Mouse (Mus musculus): ENCODE measurements around the gene Tubb4b. TPM values are rescaled to one million over a fixed set of nuclear protein-coding genes. Genes with fewer than 3 reads are reported as not detected.

Tubb4b gene
- 100 to 1,000 TPM; 317 to 329 TPM for total RNA-seq (2021)
- long read RNA-seq, experiment 1, transcript Tubb4b-201 (4 exons, 1,598 nt): major isoform, 165 of 253 reads
- long read RNA-seq, experiment 1, partial matches to known transcripts: 23 of 253 reads
- long read RNA-seq, experiment 1, other reads (novel, unspliced or antisense): 64 of 253 reads
- long read RNA-seq, experiment 2, transcript Tubb4b-201 (4 exons, 1,598 nt): major isoform, 146 of 188 reads
- long read RNA-seq, experiment 2, partial matches to known transcripts: 8 of 188 reads
- long read RNA-seq, experiment 2, other reads (novel, unspliced or antisense): 33 of 188 reads

DNA sequence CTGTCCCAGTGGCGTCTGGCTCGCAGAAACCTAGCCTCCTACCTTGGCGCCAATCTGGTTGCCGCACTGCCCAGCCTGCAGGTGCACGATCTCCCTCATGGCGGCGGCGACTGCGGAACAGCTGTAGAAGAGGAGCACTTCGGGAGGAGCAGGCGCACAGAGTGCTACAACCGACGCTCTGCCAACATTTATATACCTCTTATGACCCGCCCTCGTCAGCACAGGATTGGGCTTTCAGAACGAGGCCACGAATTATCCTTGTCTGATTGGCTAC, at the start of gene Tubb4b:
Gene Tubb4b, minus strand, starts transcription at position 211 of the 274 bp plus-strand sequence.
- peak within 1 kb of the TSS; percentile 93 for H3K4me3 ChIP-seq
- intact Hi-C loops (cut with DNase I): loop anchor here (2.0 kb wide), 1 partner anchor 14 kb away; the partner anchor contains the start of gene Nelfb

DNA sequence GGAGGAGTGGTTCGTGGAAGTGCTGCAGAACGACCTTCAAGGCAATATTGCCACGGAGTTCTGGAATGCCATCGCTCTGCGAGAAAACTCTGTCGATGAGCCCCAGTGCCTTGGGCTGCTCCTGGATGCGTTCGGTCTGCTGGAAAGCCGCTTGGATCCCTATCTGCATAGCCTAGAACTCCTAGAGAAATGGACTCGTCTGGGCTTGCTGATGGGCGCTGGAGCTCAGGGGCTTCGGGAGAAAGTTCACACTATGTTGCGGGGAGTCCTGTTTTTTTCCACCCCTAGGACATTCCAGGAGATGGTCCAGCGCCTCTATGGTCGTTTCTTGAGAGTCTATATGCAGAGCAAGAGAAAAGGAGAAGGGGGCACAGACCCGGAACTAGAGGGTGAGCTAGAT, 48.5 kb upstream of the Tubb4b start:
- no peak for TF ChIP-seq CTCF (IDR thresholded peaks at IDR 0.05)
- no peak for DNase-seq (ENCODE audit: extremely low spot score in 1 of 2, low spot score in 2 of 2)
- Histone ChIP-seq H3K4me3 (peak overlapping the region; percentile 91), H3K27ac (peak overlapping the region; percentile 89)
- intact Hi-C loops (cut with DNase I): loop anchor here (2.0 kb wide), 1 partner anchor 60 kb away; the partner anchor contains the start of gene Man1b1

More for the DNA sequence above, at the start of gene Tubb4b:
- H3K27ac ChIP-seq: peak within 1 kb of the TSS; percentile 96
- peak; percentile 13; the same call in 1 of the 2 replicates for TF ChIP-seq CTCF (IDR thresholded peaks at IDR 0.05)
- no peak for DNase-seq (ENCODE audit: extremely low spot score in 1 of 2, low spot score in 2 of 2)

DNA sequence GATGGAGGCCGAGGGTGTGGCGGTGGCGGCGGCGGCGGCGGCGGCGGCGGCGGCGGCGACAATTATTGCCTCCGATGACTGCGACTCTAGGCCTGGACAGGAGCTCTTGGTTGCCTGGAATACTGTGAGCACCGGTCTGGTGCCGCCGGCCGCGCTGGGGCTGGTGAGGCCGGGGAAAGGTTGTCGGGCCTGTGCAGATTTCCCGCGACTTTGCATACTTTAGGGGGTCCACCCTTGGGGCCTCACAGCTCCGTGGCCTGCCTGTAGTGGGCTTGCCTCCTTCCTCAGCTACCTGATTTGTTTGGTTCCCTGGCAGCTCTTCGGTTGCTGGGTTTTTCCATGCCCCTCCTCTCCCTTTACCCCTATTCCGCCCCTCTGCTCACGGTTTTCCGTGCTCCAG, 48.0 kb upstream of the Tubb4b start:
- H3K4me3 ChIP-seq: peak overlapping the region; percentile 91
- TF ChIP-seq CTCF (IDR thresholded peaks at IDR 0.05): no peak
- intact Hi-C loops (cut with DNase I): loop anchor here (1.0 to 2.0 kb wide), 2 partner anchors 17 to 60 kb away; partner anchors contain the start of genes Man1b1 and Tmem203
- DNase-seq (ENCODE audit: extremely low spot score in 1 of 2, low spot score in 2 of 2): no peak
- H3K27ac ChIP-seq: peak overlapping the region; percentile 89

DNA sequence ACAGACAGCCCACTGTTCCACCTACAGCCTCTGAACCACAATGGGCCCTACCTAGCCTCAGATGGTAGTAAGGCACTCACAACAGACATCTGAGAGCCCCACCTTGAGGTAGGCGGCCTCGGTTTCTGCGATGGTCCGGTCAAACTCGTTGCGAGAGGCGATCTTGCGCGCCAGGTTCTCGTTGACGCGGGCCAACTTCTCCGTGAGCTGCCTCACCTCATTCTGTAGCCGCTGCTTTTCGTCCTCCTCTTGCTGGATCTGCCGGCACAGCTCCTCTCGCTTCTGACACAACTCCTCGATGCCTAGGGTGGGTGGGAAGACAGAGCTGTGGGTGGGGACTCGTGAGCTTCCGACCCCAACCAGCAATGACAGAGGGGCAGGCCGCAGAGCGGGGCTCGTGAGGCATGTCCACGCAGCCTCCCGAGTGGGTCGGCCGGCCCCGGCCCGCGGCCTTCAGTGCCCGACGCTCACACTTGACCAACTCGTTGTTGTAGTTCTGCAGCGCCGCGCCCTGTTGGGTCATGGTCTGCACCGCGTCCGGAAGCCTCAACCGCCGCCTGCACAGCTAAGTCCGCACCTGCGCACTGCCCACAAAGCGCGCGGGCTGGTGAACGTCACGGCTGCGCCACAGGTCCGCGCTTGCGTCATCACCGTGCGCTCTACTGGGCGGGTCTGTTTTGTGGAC, 47.5 kb upstream of the Tubb4b start, which contains the start of the genes Ssna1 and Anapc2:
Gene Ssna1, minus strand, starts transcription at position 612 of the 685 bp plus-strand sequence.
Gene Anapc2, plus strand, starts transcription at position 652 of the 685 bp plus-strand sequence.
- intact Hi-C loops (cut with DNase I): loop anchor here (1.0 to 2.0 kb wide), 2 partner anchors 17 to 61 kb away; partner anchors contain the start of genes Man1b1 and Tmem203
- peak; percentile 33 for TF ChIP-seq CTCF (IDR thresholded peaks at IDR 0.05)

DNA sequence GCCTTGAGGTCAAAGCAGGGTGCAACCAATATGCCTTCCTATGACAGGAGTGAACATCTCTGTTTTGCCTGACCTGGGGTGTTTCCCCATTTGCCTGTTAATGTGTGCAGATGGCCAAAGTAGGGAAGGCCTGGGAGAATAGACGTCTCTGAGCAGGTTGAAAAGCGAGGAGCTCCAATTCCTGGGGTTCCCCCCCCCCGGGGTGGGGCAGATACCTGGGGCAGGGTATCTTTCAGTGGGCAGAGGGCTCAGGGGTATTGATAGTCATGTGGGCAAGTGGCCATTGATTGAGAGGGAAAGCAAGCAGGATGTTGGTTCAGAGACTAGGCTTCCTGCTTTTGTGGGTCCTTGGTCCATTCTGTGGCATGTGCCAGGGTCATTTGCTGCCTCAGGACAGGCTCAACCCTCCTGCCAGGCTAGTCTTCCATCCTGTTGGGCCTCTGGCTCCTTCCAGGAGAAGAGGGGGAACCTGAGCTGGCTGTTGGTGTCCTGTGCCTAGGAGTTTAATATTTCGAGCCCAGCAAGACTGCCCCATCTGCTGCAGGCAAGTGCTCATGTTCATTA, 43.3 kb upstream of the Tubb4b start:
- no peak for DNase-seq (ENCODE audit: extremely low spot score in 1 of 2, low spot score in 2 of 2)
- TF ChIP-seq CTCF (IDR thresholded peaks at IDR 0.05): no peak
- Histone ChIP-seq H3K4me3 (no peak overlapping the region), H3K27ac (peak overlapping the region; percentile 85)
- intact Hi-C loops (cut with DNase I): no loop called here

More for the DNA sequence above, 47.5 kb upstream of the Tubb4b start, which contains the start of the genes Ssna1 and Anapc2:
- peak within 1 kb of the TSS; percentile 89 for H3K27ac ChIP-seq
- peak within 1 kb of the TSS; percentile 91 for H3K4me3 ChIP-seq
- peak; percentile 98 to 99 for DNase-seq (ENCODE audit: extremely low spot score in 1 of 2, low spot score in 2 of 2)

DNA sequence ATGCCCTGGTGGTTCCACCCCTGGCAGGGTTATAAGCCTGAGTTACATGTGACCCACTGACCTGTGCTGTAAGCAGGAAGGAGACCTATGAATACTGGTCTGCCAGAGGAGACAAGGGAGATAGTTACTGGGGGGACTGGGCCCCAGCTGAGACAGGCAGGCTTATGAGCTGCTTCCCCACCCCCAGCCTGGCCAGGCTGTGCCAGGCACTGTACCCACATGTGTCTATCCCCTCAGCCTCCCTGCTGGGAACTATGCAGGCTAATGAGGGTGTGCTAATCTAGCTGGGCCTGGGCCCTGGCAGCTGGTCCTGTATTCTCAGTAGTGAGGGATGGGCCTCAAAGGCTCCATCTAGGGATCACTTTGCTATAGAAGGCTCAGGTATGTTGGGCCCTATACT, 42.7 kb upstream of the Tubb4b start:
- Histone ChIP-seq H3K27ac (peak overlapping the region; percentile 85), H3K4me3 (no peak overlapping the region)
- intact Hi-C loops (cut with DNase I): no loop called here
- DNase-seq (ENCODE audit: extremely low spot score in 1 of 2, low spot score in 2 of 2): no peak
- TF ChIP-seq CTCF (IDR thresholded peaks at IDR 0.05): no peak

DNA sequence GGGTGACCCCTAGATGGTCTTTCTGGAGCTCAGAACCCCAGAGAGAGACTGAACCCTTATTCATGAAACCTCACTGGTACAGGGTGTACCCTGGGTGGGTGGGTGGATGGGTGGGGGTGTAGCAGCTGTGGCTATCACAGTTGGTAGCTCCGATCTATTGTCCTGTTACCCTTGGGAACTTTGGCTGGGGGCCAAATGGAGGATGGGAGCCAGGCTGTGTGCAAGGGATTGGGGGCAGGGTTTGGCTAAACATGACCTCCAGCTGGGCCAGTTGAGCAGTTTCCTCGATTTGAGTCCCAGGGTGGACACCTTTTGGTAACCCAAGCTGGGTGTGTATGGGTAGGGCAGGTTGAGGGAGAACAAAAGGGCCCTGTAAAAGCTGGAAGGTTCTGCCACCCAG, 42.2 kb upstream of the Tubb4b start:
- intact Hi-C loops (cut with DNase I): no loop called here
- Histone ChIP-seq H3K27ac (peak overlapping the region; percentile 85), H3K4me3 (peak overlapping the region; percentile 86)
- DNase-seq (ENCODE audit: extremely low spot score in 1 of 2, low spot score in 2 of 2): peak in 1 of 2 experiments; percentile 28
- TF ChIP-seq CTCF (IDR thresholded peaks at IDR 0.05): no peak

DNA sequence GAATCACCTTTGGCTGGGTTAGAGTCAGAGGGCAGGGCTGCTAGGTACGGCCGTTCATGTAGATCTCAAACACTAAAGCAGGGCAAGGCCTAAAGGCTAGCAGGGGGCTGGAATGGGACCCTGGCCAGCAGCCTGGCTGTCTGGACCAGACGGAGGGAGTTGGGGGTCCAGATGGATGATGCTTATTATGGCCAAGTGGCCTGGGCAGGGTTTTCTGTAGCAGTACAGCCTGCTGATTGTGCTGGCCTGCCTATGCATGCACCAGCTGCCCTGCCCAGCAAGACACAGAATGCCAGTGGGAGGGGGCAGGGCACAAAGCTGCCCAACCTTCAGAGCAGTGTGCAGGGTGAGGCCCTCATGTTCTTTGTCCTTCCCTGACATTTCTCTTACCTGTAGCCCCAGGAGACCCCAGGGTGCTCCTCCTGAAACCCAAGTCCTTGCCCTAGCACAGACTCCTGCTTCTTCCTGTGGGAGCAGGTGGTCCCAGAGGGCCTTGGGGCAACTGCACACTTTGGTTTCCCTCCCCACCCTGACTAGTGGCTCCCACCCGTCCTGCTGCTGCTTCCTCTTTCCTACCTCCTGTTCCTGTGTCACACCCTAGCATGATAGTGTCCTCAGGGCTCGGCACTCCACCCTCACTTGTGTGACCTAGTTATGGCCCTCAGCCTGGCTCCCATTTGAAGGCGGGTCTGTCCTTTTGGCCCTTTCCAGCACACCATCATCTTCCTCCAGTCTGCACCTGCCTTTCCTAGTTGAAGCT, 41.6 kb upstream of the Tubb4b start:
- DNase-seq (ENCODE audit: extremely low spot score in 1 of 2, low spot score in 2 of 2): peak in 1 of 2 experiments; percentile 13
- TF ChIP-seq CTCF (IDR thresholded peaks at IDR 0.05): no peak
- intact Hi-C loops (cut with DNase I): no loop called here
- Histone ChIP-seq H3K27ac (peak overlapping the region; percentile 85), H3K4me3 (peak overlapping the region; percentile 86)

DNA sequence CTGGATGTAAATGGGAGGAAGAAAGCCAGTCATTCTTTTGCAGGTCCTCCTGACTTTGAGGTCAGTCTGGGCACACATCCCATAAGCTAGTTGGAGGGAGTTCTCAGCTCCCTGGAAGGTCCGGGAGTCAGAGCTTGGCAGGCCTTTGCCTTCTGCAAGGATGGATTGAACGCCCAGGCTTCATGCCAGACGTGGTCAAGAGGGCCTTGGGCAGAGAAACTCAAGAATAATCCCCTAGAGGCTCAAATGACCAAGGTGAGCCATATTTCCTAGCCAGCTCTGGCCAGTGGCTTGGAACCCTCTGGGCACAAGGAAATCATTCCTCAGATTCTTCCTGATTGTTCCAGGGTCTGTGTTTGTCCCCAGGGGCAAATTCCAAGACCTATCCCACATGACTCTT, 40.3 kb upstream of the Tubb4b start:
- intact Hi-C loops (cut with DNase I): no loop called here
- Histone ChIP-seq H3K4me3 (peak overlapping the region; percentile 86), H3K27ac (peak overlapping the region; percentile 85)
- DNase-seq (ENCODE audit: extremely low spot score in 1 of 2, low spot score in 2 of 2): peak in 1 of 2 experiments; percentile 11
- no peak for TF ChIP-seq CTCF (IDR thresholded peaks at IDR 0.05)

DNA sequence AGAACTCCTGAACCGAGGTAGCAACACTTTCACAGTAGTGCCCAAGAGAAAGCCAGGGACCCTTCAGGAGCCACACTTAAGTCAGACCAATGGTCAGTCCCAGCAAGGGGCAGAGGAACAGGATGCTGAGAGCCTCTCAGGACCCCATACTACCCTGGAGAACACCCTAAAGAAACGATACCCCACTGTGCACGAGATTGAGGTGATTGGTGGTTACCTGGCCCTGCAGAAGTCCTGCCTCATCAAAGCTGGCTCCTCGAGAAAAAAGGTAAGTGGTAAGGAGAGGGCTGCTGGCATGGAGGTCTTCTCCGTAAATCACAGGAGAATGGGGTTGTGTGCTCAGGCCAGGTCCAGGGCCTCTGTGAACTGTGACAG, 39.8 kb upstream of the Tubb4b start:
- intact Hi-C loops (cut with DNase I): no loop called here
- DNase-seq (ENCODE audit: extremely low spot score in 1 of 2, low spot score in 2 of 2): no peak
- H3K27ac ChIP-seq: peak overlapping the region; percentile 85
- TF ChIP-seq CTCF (IDR thresholded peaks at IDR 0.05): no peak
- H3K4me3 ChIP-seq: peak overlapping the region; percentile 86

DNA sequence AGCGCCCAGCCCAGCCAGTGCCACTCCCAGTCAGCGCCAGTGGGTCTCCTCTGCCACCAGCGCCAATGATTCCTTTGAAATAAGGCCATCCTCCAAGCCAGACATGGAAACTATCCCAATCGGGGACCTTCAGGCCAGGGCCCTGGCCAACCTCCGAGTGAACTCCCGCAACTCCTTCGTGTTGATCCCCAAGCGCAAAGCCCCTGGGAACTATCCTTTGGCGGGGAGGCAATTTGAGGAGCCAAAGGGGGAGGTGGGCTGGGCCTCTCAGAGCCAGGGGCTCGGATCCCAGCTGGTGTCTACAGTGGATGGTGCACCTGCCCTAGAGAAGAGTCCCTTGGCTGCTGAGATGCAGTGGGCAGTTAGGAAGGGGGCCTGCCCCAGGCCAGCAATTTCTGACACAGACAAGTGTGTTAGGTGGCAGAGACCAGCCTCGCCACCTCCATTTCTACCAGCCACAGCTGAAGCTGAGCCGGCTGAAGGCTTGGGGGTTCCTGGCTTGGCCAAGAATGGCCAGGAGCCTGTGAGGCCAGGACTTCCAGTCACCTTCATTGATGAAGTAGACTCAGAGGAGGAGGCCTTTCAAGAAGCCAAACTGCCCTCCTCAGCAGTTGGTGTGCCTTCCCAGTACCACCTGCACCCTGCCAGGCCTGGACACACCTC, 39.3 kb upstream of the Tubb4b start:
- intact Hi-C loops (cut with DNase I): loop anchor here (2.0 kb wide), 2 partner anchors 35 to 71 kb away; no protein-coding TSS in a partner anchor
- Histone ChIP-seq H3K27ac (peak overlapping the region; percentile 85), H3K4me3 (peak overlapping the region; percentile 86)
- no peak for DNase-seq (ENCODE audit: extremely low spot score in 1 of 2, low spot score in 2 of 2)
- TF ChIP-seq CTCF (IDR thresholded peaks at IDR 0.05): no peak

All from left cerebral cortex, adult 2 months (tissue).